Mouse (Mus musculus) heart, adult 9 months (tissue): ENCODE data around the gene Slc27a4.
A peak's percentile ranks its signal among the peaks of the same experiment; 100 is the strongest.
"Not testable (repeated sequence)": the region's sequence is repeated elsewhere in the genome, so short reads cannot be mapped to it uniquely, and the experiment has no call there.

ENCODE experiments used
- DNase-seq, 2 experiments: peaks; one replicate each; pipeline ENCODE4 v3.0.0; 2022; ENCODE audit warnings: low spot score in 2 of 2

Slc27a4 gene

GRCm38 (mm10) chr2:29802075-29802826, at the start of gene Slc27a4:
Gene Slc27a4 (plus strand): TSS chr2:29802634.
- DNase-seq, result peak; percentile 93 to 94

GRCm38 (mm10) chr2:29755693-29756092, 46.7 kb upstream of the Slc27a4 start:
- no peak for DNase-seq

DNA sequence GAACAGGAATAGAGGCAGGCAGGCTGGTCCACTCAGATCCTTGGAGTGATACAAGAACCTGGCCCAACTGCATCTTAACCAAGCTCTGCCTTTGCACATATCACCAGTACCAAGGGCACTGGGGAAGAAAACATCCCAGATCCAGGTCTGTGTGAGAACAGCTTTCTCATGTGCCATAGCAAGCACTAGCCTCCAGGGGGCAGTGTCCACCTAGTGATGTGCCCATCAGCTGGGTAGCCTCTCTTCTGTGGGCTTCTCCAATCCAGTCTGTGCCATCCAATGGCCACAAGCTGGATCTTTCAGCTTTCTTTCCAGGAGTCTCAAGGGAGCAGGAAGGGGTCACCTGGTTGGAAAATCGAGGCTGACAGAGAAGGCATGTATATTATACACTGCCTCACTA, 37.6 kb upstream of the Slc27a4 start:
- peak in 1 of 2 experiments; percentile 17 for DNase-seq

- no peak for DNase-seq
Observed at GRCm38 (mm10) chr2:29767976-29768709, 34.3 kb upstream of the Slc27a4 start.

DNA sequence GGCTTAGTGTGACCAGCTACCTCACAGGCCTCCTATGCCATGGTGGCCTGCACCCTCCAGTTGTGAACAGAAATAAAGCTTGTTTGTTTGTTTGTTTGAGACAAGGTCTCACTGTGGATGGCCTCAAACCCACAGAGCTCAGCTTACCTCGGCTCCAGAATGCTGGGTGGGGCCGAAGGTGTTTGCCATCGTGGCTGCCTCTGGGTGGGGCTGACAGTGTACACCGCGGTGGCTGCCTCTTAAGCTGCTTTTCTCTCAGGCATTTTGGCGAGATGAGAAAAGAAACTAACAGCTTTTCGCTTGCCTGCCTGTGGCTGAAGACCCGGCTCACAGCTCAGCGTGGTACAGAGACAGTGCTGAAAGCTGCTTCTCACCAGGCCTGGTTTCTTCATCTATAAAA, 33.5 kb upstream of the Slc27a4 start:
- DNase-seq, result no peak

- DNase-seq, result no peak
Observed at GRCm38 (mm10) chr2:29770162-29770561, 32.3 kb upstream of the Slc27a4 start.

- no peak for DNase-seq
Observed at GRCm38 (mm10) chr2:29771611-29772461, 30.6 kb upstream of the Slc27a4 start.

DNA sequence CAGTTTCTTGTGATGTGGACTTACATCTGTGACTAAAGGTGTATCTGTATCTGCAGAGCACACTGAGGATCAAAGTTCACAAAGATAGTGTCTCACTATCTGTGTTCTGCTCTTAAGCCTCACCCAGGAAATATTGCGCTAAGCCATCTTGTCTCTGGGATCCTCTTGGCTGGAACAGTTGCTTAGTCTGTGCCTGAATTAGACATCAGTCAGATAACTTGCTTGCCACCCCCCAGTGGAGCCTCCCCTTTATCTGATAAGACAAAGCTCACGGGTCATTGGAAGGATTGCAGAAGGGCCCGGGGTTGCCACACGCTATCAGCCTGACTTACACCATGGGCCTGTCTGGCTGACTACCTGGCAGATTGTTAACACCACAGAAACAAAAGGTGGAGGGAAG, 29.1 kb upstream of the Slc27a4 start:
- no peak for DNase-seq

- not testable (repeated sequence) for DNase-seq
Observed at GRCm38 (mm10) chr2:29781256-29781655, 21.2 kb upstream of the Slc27a4 start.

- DNase-seq, result no peak
Observed at GRCm38 (mm10) chr2:29784290-29784689, 18.1 kb upstream of the Slc27a4 start.

- DNase-seq, result peak; percentile 85 to 94
Observed at GRCm38 (mm10) chr2:29787104-29787917, 15.1 kb upstream of the Slc27a4 start, which contains the start of gene Coq4. Gene Coq4 (plus strand): TSS chr2:29787493.

DNA sequence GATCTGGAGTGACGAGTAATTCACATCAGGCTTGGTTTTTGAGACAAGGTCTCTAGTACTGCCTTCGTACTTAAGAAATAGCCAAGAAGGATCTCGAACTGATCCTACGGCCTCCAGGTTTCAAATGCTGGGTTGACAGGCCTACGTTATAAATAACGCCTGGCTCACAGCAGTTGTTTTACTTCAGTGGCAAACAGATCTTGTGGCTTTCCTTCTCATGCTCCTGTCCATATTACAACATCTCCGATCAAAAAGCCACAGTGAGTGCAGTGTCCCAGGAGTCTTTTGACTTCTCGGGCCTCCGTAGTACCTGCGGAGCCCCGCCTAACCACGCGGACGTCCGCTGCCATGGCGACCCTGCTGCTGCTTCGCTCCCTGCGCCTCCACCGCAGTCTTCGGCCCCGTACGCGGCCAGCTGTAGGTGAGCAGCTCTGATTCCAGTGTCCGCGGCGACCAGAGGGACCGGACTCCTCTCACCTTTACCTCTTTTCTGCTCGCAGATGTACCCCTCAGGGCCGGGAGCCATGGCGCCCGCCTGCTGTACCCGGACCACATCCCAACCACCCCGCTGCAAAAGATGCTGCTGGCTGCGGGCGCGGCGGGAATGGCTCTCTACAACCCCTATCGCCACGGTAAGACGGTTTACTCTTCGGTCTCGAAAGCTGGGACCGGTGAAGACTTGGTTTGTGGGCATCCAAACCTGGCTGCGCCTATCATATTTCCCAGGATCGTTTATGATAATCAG, 14.3 kb upstream of the Slc27a4 start, which contains the start of gene Trub2:
Gene Trub2 (minus strand): TSS at position 566 of the 745 bp plus-strand sequence.
- peak; percentile 80 to 82 for DNase-seq

- DNase-seq, result no peak
Observed at GRCm38 (mm10) chr2:29792772-29793487, 9.5 kb upstream of the Slc27a4 start.

DNA sequence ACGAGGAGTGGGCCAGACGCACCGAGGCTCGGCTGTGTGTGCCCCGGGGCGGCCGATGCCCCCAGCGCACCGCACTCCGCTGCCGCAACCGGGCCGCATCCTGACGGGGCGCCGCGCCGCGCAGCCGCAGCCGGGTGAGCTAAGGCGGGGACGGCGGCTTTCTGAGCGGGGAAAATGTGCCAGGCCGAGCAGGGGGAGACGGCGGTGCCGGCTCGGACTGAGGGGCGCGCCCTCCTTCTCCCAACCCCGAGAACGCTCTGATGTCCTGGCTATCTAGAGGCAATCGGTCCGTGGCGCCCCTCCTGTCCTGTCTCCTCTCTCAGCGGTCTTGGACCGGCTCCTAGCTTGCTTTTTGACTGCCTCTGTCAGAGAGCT, 380 bp downstream of the Slc27a4 start:
- DNase-seq, result no peak

DNA sequence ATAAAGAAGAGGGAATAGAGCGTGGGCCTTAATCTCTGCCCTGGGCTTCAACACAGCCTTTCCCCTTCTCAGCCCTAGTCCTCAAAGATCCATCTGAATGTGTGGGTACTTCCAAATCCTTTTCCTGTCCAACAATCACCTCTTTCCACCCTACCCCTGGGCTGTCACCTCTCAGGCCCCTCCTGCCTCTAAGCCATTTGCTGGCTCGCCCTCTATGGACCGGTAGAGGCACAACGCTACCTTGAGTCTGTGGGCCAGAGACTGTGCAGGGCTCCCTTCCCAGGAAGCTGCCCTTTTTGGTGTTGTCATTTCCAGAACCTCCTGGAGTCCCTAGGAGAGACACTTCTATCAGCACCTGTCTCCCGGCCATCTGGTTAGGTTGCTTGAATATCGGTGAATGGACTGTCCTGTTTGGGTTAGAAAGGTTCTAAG, 982 bp downstream of the Slc27a4 start:
- no peak for DNase-seq

DNA sequence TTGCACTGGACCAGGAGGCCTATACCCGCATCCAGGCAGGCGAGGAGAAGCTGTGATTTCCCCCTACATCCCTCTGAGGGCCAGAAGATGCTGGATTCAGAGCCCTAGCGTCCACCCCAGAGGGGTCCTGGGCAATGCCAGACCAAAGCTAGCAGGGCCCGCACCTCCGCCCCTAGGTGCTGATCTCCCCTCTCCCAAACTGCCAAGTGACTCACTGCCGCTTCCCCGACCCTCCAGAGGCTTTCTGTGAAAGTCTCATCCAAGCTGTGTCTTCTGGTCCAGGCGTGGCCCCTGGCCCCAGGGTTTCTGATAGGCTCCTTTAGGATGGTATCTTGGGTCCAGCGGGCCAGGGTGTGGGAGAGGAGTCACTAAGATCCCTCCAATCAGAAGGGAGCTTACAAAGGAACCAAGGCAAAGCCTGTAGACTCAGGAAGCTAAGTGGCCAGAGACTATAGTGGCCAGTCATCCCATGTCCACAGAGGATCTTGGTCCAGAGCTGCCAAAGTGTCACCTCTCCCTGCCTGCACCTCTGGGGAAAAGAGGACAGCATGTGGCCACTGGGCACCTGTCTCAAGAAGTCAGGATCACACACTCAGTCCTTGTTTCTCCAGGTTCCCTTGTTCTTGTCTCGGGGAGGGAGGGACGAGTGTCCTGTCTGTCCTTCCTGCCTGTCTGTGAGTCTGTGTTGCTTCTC, 13.4 kb downstream of the Slc27a4 start:
- no peak for DNase-seq

GRCm38 (mm10) chr2:29817426-29818232, 15.2 kb downstream of the Slc27a4 start:
- DNase-seq, result peak; percentile 59 to 84

DNA sequence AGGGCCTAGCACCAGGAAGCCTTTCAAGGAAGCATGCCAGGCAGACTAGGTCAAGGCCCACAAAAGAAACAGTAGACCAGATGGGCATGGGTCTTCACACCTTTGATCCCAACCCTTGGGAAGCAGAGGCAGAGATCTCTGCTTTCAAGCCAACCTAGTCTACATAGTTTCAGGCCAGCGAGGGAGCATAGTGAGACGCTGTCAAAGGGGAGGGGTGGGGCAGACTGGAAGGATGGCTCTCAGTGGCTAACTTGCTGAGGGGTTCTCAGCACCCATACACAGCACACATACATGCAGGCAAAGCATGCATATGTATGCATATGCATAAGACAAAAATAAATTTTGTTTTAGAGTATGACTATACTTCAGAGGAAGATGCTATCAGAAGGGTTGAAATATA, 16.9 kb downstream of the Slc27a4 start:
- DNase-seq, result no peak
